ENCODE assay signal across 24 mouse cellular contexts in genomic region chr9:77408053-77408603, GRCm38 (mm10). TPM values are rescaled to one million over a fixed set of nuclear protein-coding genes. Genes with fewer than 3 reads are reported as not detected.
DNase-seq lines count a peak whose midpoint lies in the region; ATAC-seq and TF ChIP-seq lines count a peak whose summit lies in the region.
"Had no signal": no experiment of that assay in that cellular context is flagged by ENCODE, and none has a peak within 500 bp of the region (broad histone marks: within the 10 kb centered on the region; RNA-seq: fewer than 3 reads in every experiment).

No protein-coding gene starts in this region.

- no peaks in the 10 kb centered on the region for H3K79me2 ChIP-seq in heart, adult 2 months (replicated peaks; ENCODE audit: control insufficient read depth, insufficient read depth, low read length)

- no peaks in the 10 kb centered on the region for H3K4me1 ChIP-seq in heart, adult 2 months (ENCODE audit: control insufficient read depth, insufficient read depth, low read length)
- H3K4me1 ChIP-seq in lung, embryonic 16.5 days (replicated peaks; ENCODE audit: control insufficient read depth, insufficient read depth, low read length): peaks cover 24% of the 10 kb centered on the region
- H3K4me1 ChIP-seq in lung, postnatal 0 days (ENCODE audit: insufficient read depth, low read depth, low read length): peaks cover 8% of the 10 kb centered on the region; the same call in 1 of the 2 replicates
- peaks cover 5% of the 10 kb centered on the region; the same call in 1 of the 2 replicates for H3K4me1 ChIP-seq in midbrain, embryonic 12.5 days
- peaks cover 4% of the 10 kb centered on the region; the same call in 1 of the 2 replicates for H3K4me1 ChIP-seq in midbrain, embryonic 14.5 days (ENCODE audit: control insufficient read depth, insufficient read depth, low read length)
- H3K4me1 ChIP-seq: embryonic facial prominence, embryonic 12.5 days had no signal

- no peak for TF ChIP-seq CTCF in heart, adult 2 months (IDR thresholded peaks at IDR 0.05)
- no peak for TF ChIP-seq CTCF in lung, postnatal 0 days (IDR thresholded peaks at IDR 0.05)

- H3K4me2 ChIP-seq in lung, embryonic 16.5 days (ENCODE audit: low read depth, low read length): no peak overlapping the region
- H3K4me2 ChIP-seq in lung, postnatal 0 days (replicated peaks; ENCODE audit: low read depth, low read length): no peak overlapping the region
- H3K4me2 ChIP-seq in midbrain, embryonic 12.5 days (replicated peaks): no peak overlapping the region
- H3K4me2 ChIP-seq in midbrain, embryonic 14.5 days (ENCODE audit: low read length): no peak overlapping the region
- H3K4me2 ChIP-seq: embryonic facial prominence, embryonic 12.5 days; forebrain, embryonic 13.5 days had no signal

- no peak for TF ChIP-seq POLR2A in heart, adult 2 months (IDR thresholded peaks at IDR 0.05; ENCODE audit: insufficient read depth, low read depth, low read length)

- WGBS in heart, adult 2 months: 58% methylated on average over 6 of the region's 6 CpGs
- 40% methylated on average over 6 of the region's 6 CpGs for WGBS in lung, embryonic 16.5 days
- 38% methylated on average over 6 of the region's 6 CpGs for WGBS in lung, postnatal 0 days
- 25% methylated on average over 6 of the region's 6 CpGs for WGBS in midbrain, embryonic 12.5 days
- 19% methylated on average over 6 of the region's 6 CpGs for WGBS in midbrain, embryonic 14.5 days

- no peaks in the 10 kb centered on the region for H3K36me3 ChIP-seq in heart, adult 2 months (ENCODE audit: control insufficient read depth, insufficient read depth, low read length)
- H3K36me3 ChIP-seq in lung, embryonic 16.5 days (ENCODE audit: control insufficient read depth, insufficient read depth, low read length): no peaks in the 10 kb centered on the region
- no peaks in the 10 kb centered on the region for H3K36me3 ChIP-seq in lung, postnatal 0 days (ENCODE audit: insufficient read depth, low read length)
- no peaks in the 10 kb centered on the region for H3K36me3 ChIP-seq in midbrain, embryonic 12.5 days
- no peaks in the 10 kb centered on the region for H3K36me3 ChIP-seq in midbrain, embryonic 14.5 days (ENCODE audit: control insufficient read depth, insufficient read depth, low read length)
- H3K36me3 ChIP-seq: embryonic facial prominence, embryonic 10.5 days; embryonic facial prominence, embryonic 12.5 days; G1E had no signal

- no peaks in the 10 kb centered on the region for H3K27me3 ChIP-seq in heart, adult 2 months (ENCODE audit: control insufficient read depth, insufficient read depth, low read length)
- H3K27me3 ChIP-seq in lung, embryonic 16.5 days (ENCODE audit: control insufficient read depth, insufficient read depth, low read depth, low read length): no peaks in the 10 kb centered on the region
- H3K27me3 ChIP-seq in lung, postnatal 0 days (replicated peaks; ENCODE audit: insufficient read depth, low read length): no peaks in the 10 kb centered on the region
- H3K27me3 ChIP-seq in midbrain, embryonic 12.5 days: no peaks in the 10 kb centered on the region
- no peaks in the 10 kb centered on the region for H3K27me3 ChIP-seq in midbrain, embryonic 14.5 days (ENCODE audit: control insufficient read depth, insufficient read depth, low read length)
- H3K27me3 ChIP-seq: embryonic facial prominence, embryonic 12.5 days; forebrain, embryonic 13.5 days; Patski had no signal

- DNase-seq in heart, adult 11 months: peak; percentile 75
- DNase-seq in heart, adult 2 months: no peak
- no peak for DNase-seq in lung, postnatal 0 days (ENCODE audit: low spot score)
- no peak for DNase-seq in midbrain, embryonic 14.5 days
- DNase-seq in yolk sac, embryonic 10.5 days (ENCODE audit: low spot score): peak; percentile 32
- DNase-seq: adrenal gland, adult 8-10 months; adrenal gland, postnatal 14 days; adrenal gland, postnatal 36 days; B cell, adult 2 months; cerebellum, adult 11-12 months; cerebellum, adult 2 months; cerebellum, adult 9-10 months; cerebellum, postnatal 10 days; cerebellum, postnatal 25 days had no signal

- no peak overlapping the region for H3K27ac ChIP-seq in heart, adult 2 months
- H3K27ac ChIP-seq in lung, embryonic 16.5 days (ENCODE audit: low read length): no peak overlapping the region
- H3K27ac ChIP-seq in lung, postnatal 0 days (ENCODE audit: low read length): no peak overlapping the region
- no peak overlapping the region for H3K27ac ChIP-seq in midbrain, embryonic 12.5 days (replicated peaks)
- H3K27ac ChIP-seq in midbrain, embryonic 14.5 days (replicated peaks; ENCODE audit: low read depth, low read length): no peak overlapping the region
- H3K27ac ChIP-seq: embryonic facial prominence, embryonic 10.5 days; embryonic facial prominence, embryonic 12.5 days; forebrain, embryonic 13.5 days had no signal

- H3K9ac ChIP-seq in heart, adult 2 months (ENCODE audit: low read depth, low read length): no peak overlapping the region
- no peak overlapping the region for H3K9ac ChIP-seq in lung, embryonic 16.5 days (ENCODE audit: low read length)
- no peak overlapping the region for H3K9ac ChIP-seq in lung, postnatal 0 days (replicated peaks; ENCODE audit: low read depth)
- H3K9ac ChIP-seq in midbrain, embryonic 12.5 days (replicated peaks): no peak overlapping the region
- H3K9ac ChIP-seq in midbrain, embryonic 14.5 days (replicated peaks; ENCODE audit: low read length): no peak overlapping the region
- H3K9ac ChIP-seq: embryonic facial prominence, embryonic 12.5 days; forebrain, embryonic 13.5 days had no signal

- no peak for TF ChIP-seq EP300 in heart, adult 2 months (IDR thresholded peaks at IDR 0.05; ENCODE audit: insufficient read depth, low read depth, low read length)
- no peak for TF ChIP-seq EP300 in lung, postnatal 0 days (IDR thresholded peaks at IDR 0.05)

- intact Hi-C loops in heart, adult 2 months (cut with DNase I): no loop called here

- H3K4me3 ChIP-seq in heart, adult 2 months: no peak overlapping the region
- no peak overlapping the region for H3K4me3 ChIP-seq in lung, embryonic 16.5 days (ENCODE audit: low read length)
- no peak overlapping the region for H3K4me3 ChIP-seq in lung, postnatal 0 days (ENCODE audit: low read depth, low read length)
- no peak overlapping the region for H3K4me3 ChIP-seq in midbrain, embryonic 12.5 days
- H3K4me3 ChIP-seq in midbrain, embryonic 14.5 days (replicated peaks; ENCODE audit: low read depth, low read length): no peak overlapping the region
- H3K4me3 ChIP-seq: embryonic facial prominence, embryonic 10.5 days; embryonic facial prominence, embryonic 12.5 days; forebrain, embryonic 13.5 days had no signal

- ATAC-seq in lung, embryonic 16.5 days (ENCODE audit: low read depth): 0 out of 2 replicates have a peak, but pooled peaks have one; percentile 31
- ATAC-seq in lung, postnatal 0 days: no peak
- ATAC-seq in midbrain, embryonic 12.5 days (ENCODE audit: low FRiP score, low read depth): peak; percentile 54; the same call in 1 of the 2 replicates
- no peak for ATAC-seq in midbrain, embryonic 14.5 days (ENCODE audit: low FRiP score, low TSS enrichment)
- ATAC-seq: activated CD4-positive, CD25-positive, alpha-beta regulatory T cell, adult 4 months; CD4-positive, CD25-positive, alpha-beta regulatory T cell, adult 4 months; forebrain, embryonic 13.5 days; Patski had no signal

- H3K9me3 ChIP-seq in lung, embryonic 16.5 days (ENCODE audit: control insufficient read depth, low read length): no peaks in the 10 kb centered on the region
- H3K9me3 ChIP-seq in lung, postnatal 0 days (ENCODE audit: low read length): no peaks in the 10 kb centered on the region
- H3K9me3 ChIP-seq in midbrain, embryonic 12.5 days: no peaks in the 10 kb centered on the region
- no peaks in the 10 kb centered on the region for H3K9me3 ChIP-seq in midbrain, embryonic 14.5 days (ENCODE audit: control insufficient read depth, low read length)
- H3K9me3 ChIP-seq: embryonic facial prominence, embryonic 10.5 days; embryonic facial prominence, embryonic 12.5 days; forebrain, embryonic 13.5 days had no signal

RNA-seq across cellular contexts. Expression of gene Mlip, which starts 55.4 kb away (rescaled TPM):
- 100 to 1,000 TPM; 128 to 148 TPM for total RNA-seq in heart, adult 2 months (2021)
- polyA plus RNA-seq in heart, adult 2 months (2012; rRNA removed): 110 and 153 TPM in 2 replicates
- 4.7 and 5.6 TPM in 2 replicates for polyA plus RNA-seq in lung, embryonic 16.5 days (2015; fragmentation: Nextera tagmentation; extraction: Ambion mirVana)
- 1.8 and 3.1 TPM in 2 replicates for polyA plus RNA-seq in lung, postnatal 0 days (2015; fragmentation: Nextera tagmentation; extraction: Ambion mirVana)
- polyA plus RNA-seq in midbrain, embryonic 12.5 days (2016; fragmentation: Nextera tagmentation; extraction: Ambion mirVana): 0.54 TPM in 1 of 2 replicates, not detected in the other
- 0.83 and 1.4 TPM in 2 replicates for polyA plus RNA-seq in midbrain, embryonic 14.5 days (2014; fragmentation: Nextera tagmentation; extraction: Ambion mirVana)
- total RNA-seq: CH12.LX had no signal
- polyA plus RNA-seq: G1E, Patski had no signal

Comparison
In these comparisons a context has a peak if more than half of its experiments do, and no peak if none do; other contexts are left out.
1. DNase-seq: peak in heart, adult 11 months (single experiment) and yolk sac, embryonic 10.5 days (single experiment); none in heart, adult 2 months (0 of 2), lung, postnatal 0 days (single experiment) and midbrain, embryonic 14.5 days (single experiment).
2. ATAC-seq: peak in lung, embryonic 16.5 days (single experiment) and midbrain, embryonic 12.5 days (single experiment); none in lung, postnatal 0 days (single experiment) and midbrain, embryonic 14.5 days (single experiment).
3. RNA of gene Mlip, which starts 55.4 kb away (polyA plus RNA-seq): 110 to 153 TPM in heart, adult 2 months; 4.7 to 5.6 TPM in lung, embryonic 16.5 days, 1.8 to 3.1 TPM in lung, postnatal 0 days, 0.83 to 1.4 TPM in midbrain, embryonic 14.5 days and 0.54 TPM in midbrain, embryonic 12.5 days; every median in the first group is over 10 times any median in the second.